Mouse (Mus musculus) hindbrain, embryonic 14.5 days (tissue): ENCODE results near the gene Sppl2c. TPM values are rescaled to one million over a fixed set of nuclear protein-coding genes. Genes with fewer than 3 reads are reported as not detected.
"Not testable (repeated sequence)": the region's sequence is repeated elsewhere in the genome, so short reads cannot be mapped to it uniquely, and the experiment has no call there.

Experiments used
- ATAC-seq: fragments of 200-750 bp; cut with Nextera tagmentation; 2 replicates; pipeline ENCODE4 v1.8.0; 2017; ENCODE audit warnings: moderate number of reproducible peaks, mild to moderate bottlenecking, moderate TSS enrichment, moderate library complexity; ENCODE audit not compliant: low FRiP score
- DNase-seq: peaks from one replicate; pipeline ENCODE4 v3.0.0-alpha.2; 2015; ENCODE audit warnings: low spot score
- H3K27ac ChIP-seq: fragments of 300-500 bp; sonication (generic); 2 replicates; pipeline ENCODE4 v1.5.1; 2014; ENCODE audit warnings: mild to moderate bottlenecking, moderate library complexity
- H3K27me3 ChIP-seq: fragments of 300-500 bp; sonication (generic); 2 replicates; pipeline ENCODE4 v1.6.1; 2014; ENCODE audit warnings: mild to moderate bottlenecking, low read length, mixed read lengths; ENCODE audit not compliant: control insufficient read depth, insufficient read depth
- H3K36me3 ChIP-seq: fragments of 300-500 bp; sonication (generic); replicated peaks from 2 replicates; pipeline ENCODE4 v1.6.1; 2014; ENCODE audit not compliant: control insufficient read depth, insufficient read depth
- H3K4me1 ChIP-seq: fragments of 300-500 bp; sonication (generic); replicated peaks from 2 replicates; pipeline ENCODE4 v1.6.1; 2014; ENCODE audit warnings: antibody characterized with exemption, low read length, mixed read lengths; ENCODE audit not compliant: control insufficient read depth, insufficient read depth
- H3K4me2 ChIP-seq: fragments of 300-500 bp; sonication (generic); replicated peaks from 2 replicates; pipeline ENCODE4 v1.6.1; 2014; ENCODE audit warnings: mild to moderate bottlenecking, moderate library complexity
- H3K4me3 ChIP-seq: fragments of 300-500 bp; sonication (generic); replicated peaks from 2 replicates; pipeline ENCODE4 v1.5.1; 2014; ENCODE audit warnings: mild to moderate bottlenecking, low read length
- H3K9ac ChIP-seq: fragments of 300-500 bp; sonication (generic); 2 replicates; pipeline ENCODE4 v1.6.1; 2014
- H3K9me3 ChIP-seq: fragments of 300-500 bp; sonication (generic); 2 replicates; pipeline ENCODE4 v1.6.1; 2016; ENCODE audit warnings: low read length; ENCODE audit not compliant: control insufficient read depth
- WGBS: fragments of 180-500 bp; shearing (Covaris S2); extraction: QIAGEN DNeasy Blood & Tissue Kit; methylation state at CpG from one replicate; pipeline ENCODE4 v1.1.7; 2014; 5-methylcytosine and 5-hydroxymethylcytosine counted together
- polyA plus RNA-seq: library from polyadenylated mRNA; unstranded; fragments of >200 nt; fragmentation: Nextera tagmentation; extraction: Ambion mirVana; gene quantifications from 2 replicates; pipeline ENCODE4 v1.2.1, GENCODE M21; 2014

Sppl2c gene
- polyA plus RNA-seq, 1 experiment from 2014 or later: not detected

- H3K4me1 ChIP-seq, H3K9ac ChIP-seq, H3K4me3 ChIP-seq, H3K27me3 ChIP-seq, H3K27ac ChIP-seq, H3K9me3 ChIP-seq, H3K4me2 ChIP-seq, ATAC-seq, H3K36me3 ChIP-seq, DNase-seq: not testable (repeated sequence)
- WGBS: 98% methylated on average over 5 of the region's 5 CpGs
Observed at GRCm38 (mm10) chr11:104214128-104214527, 28.0 kb downstream of the Sppl2c start.

- no peak overlapping the region for H3K4me3 ChIP-seq
- no peaks in the 10 kb centered on the region for H3K9me3 ChIP-seq
- no peak overlapping the region for H3K9ac ChIP-seq
- no peaks in the 10 kb centered on the region for H3K27me3 ChIP-seq
- no peak overlapping the region for H3K4me2 ChIP-seq
- DNase-seq (no peak), ATAC-seq (no peak)
- no peak overlapping the region for H3K27ac ChIP-seq
- 65% methylated on average over 3 of the region's 3 CpGs for WGBS
- no peaks in the 10 kb centered on the region for H3K4me1 ChIP-seq
- no peaks in the 10 kb centered on the region for H3K36me3 ChIP-seq
Observed at GRCm38 (mm10) chr11:104218075-104218474, 31.9 kb downstream of the Sppl2c start.

GRCm38 (mm10) chr11:104220291-104220690 is 34.2 kb downstream of the Sppl2c start:
- Histone ChIP-seq H3K4me2 (no peak overlapping the region), H3K9me3 (no peaks in the 10 kb centered on the region), H3K4me1 (no peaks in the 10 kb centered on the region), H3K27ac (no peak overlapping the region), H3K4me3 (no peak overlapping the region), H3K9ac (no peak overlapping the region), H3K36me3 (no peaks in the 10 kb centered on the region), H3K27me3 (no peaks in the 10 kb centered on the region)
- WGBS: 85% methylated on average over 4 of the region's 4 CpGs
- no peak for ATAC-seq
- DNase-seq: no peak

GRCm38 (mm10) chr11:104221751-104222150 is 35.6 kb downstream of the Sppl2c start:
- Histone ChIP-seq H3K4me2 (no peak overlapping the region), H3K36me3 (no peaks in the 10 kb centered on the region), H3K9me3 (no peaks in the 10 kb centered on the region), H3K9ac (no peak overlapping the region), H3K4me3 (no peak overlapping the region), H3K4me1 (no peaks in the 10 kb centered on the region), H3K27ac (no peak overlapping the region), H3K27me3 (no peaks in the 10 kb centered on the region)
- ATAC-seq: no peak
- WGBS: 78% methylated on average over 5 of the region's 5 CpGs
- DNase-seq: no peak

- 86% methylated on average over 9 of the region's 9 CpGs for WGBS
- DNase-seq: no peak
Observed at GRCm38 (mm10) chr11:104223301-104223700, 37.2 kb downstream of the Sppl2c start.

GRCm38 (mm10) chr11:104229391-104229790 is 43.3 kb downstream of the Sppl2c start:
- Histone ChIP-seq H3K4me1 (0 out of 2 replicates have a peak, but pooled peaks cover 8% of the 10 kb centered on the region), H3K4me3 (no peak overlapping the region), H3K9ac (no peak overlapping the region), H3K36me3 (no peaks in the 10 kb centered on the region), H3K9me3 (no peaks in the 10 kb centered on the region), H3K4me2 (no peak overlapping the region), H3K27ac (no peak overlapping the region), H3K27me3 (no peaks in the 10 kb centered on the region)
- DNase-seq: no peak
- 78% methylated on average over 4 of the region's 4 CpGs for WGBS
- ATAC-seq: no peak

More at GRCm38 (mm10) chr11:104223301-104223700, 37.2 kb downstream of the Sppl2c start:
- Histone ChIP-seq H3K27ac (no peak overlapping the region), H3K27me3 (no peaks in the 10 kb centered on the region), H3K4me1 (no peaks in the 10 kb centered on the region), H3K36me3 (no peaks in the 10 kb centered on the region), H3K4me2 (no peak overlapping the region), H3K4me3 (no peak overlapping the region), H3K9me3 (no peaks in the 10 kb centered on the region), H3K9ac (no peak overlapping the region)
- no peak for ATAC-seq

- Histone ChIP-seq H3K27me3 (no peaks in the 10 kb centered on the region), H3K4me1 (peaks cover 16% of the 10 kb centered on the region), H3K9ac (peak overlapping the region; percentile 98), H3K4me2 (peak overlapping the region; percentile 83), H3K9me3 (no peaks in the 10 kb centered on the region), H3K27ac (peak overlapping the region; percentile 98), H3K36me3 (no peaks in the 10 kb centered on the region), H3K4me3 (peak overlapping the region; percentile 83)
- 12% methylated on average over 9 of the region's 9 CpGs for WGBS
- ATAC-seq (no peak), DNase-seq (no peak)
Observed at GRCm38 (mm10) chr11:104230066-104230778, 44.1 kb downstream of the Sppl2c start.

GRCm38 (mm10) chr11:104231041-104231911 is 45.1 kb downstream of the Sppl2c start, which contains the start of gene Mapt:
TSS of gene Mapt (plus strand) at chr11:104231390.
- Histone ChIP-seq H3K36me3 (no peaks in the 10 kb centered on the region), H3K4me1 (peaks cover 27% of the 10 kb centered on the region), H3K4me3 (peak within 1 kb of the TSS; percentile 83), H3K9me3 (no peaks in the 10 kb centered on the region), H3K4me2 (peak within 1 kb of the TSS; percentile 83), H3K27me3 (peaks cover 4% of the 10 kb centered on the region; the same call in 1 of the 2 replicates), H3K27ac (peak within 1 kb of the TSS; percentile 98), H3K9ac (peak within 1 kb of the TSS; percentile 98)
- DNase-seq: peak; percentile 95
- peak; percentile 75 for ATAC-seq
- under 1% methylated on average over 67 of the region's 94 CpGs for WGBS
